Mouse (Mus musculus): ENCODE data around the gene Ide. TPM values are rescaled to one million over a fixed set of nuclear protein-coding genes. Genes with fewer than 3 reads are reported as not detected.

The Ide gene
- polyA plus RNA-seq, 1 experiment from 2014 or later = 34.3 TPM

DNA sequence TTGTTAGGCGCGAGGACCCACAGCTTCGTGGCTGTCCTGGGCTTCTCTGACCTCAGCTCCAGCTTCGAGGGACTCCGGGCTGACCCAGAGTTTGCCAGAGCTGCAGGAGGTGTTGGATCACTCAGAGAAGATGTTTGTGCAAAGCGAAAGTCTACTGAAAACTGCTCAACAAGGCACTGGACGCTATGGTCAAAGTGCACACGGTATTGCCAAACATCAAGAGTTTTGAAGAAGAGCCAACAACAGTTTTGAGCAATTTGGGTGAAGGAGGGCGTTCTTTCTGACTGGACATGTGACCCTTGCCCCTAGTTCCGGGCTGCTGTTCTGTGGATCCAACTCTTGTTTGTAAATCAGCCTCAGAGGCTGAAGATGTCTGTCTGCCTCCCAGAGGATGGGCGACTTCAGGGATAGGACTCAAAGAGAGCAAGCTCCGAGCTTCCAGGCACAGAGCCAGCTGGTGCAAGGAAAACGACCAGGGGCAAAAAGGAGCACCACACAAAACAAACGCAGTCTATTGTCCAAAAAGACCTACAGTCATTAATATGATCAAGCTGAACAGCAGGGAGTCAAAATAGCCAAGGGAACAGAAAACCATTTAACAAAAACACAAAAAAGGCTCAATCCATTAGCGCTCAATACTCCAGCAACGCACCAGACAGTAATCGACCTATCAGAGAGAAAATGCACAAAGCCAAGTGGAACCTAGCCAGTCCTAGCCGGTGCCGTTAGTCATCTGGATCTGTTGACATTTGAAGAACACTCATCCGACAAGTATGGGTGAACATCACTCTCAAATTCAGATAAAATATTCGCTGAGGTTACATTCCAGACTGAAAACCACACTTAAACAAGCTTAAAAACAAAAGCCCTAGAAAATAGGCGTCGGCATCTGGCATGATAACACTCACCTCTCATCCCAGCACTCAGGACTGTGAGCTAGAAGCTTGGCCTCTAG is 73.4 kb downstream of the Ide start:
- no peak overlapping the region for H3K4me3 ChIP-seq
- no peak overlapping the region for H3K9ac ChIP-seq
- H3K9me3 ChIP-seq = no peaks in the 10 kb centered on the region
- 69% methylated on average over 23 of the region's 23 CpGs for WGBS
- no peak overlapping the region for H3K4me2 ChIP-seq (replicated peaks)
- H3K27me3 ChIP-seq = no peaks in the 10 kb centered on the region
- H3K36me3 ChIP-seq = 0 out of 2 replicates have a peak, but pooled peaks cover 4% of the 10 kb centered on the region
- no peak overlapping the region for H3K27ac ChIP-seq
- ATAC-seq (ENCODE audit: insufficient number of reproducible peaks, insufficient read depth, low FRiP score, low TSS enrichment) = no peak
- no peaks in the 10 kb centered on the region for H3K4me1 ChIP-seq

- no peak overlapping the region for H3K4me3 ChIP-seq
- 74% methylated on average over 8 of the region's 8 CpGs for WGBS
- no peak for ATAC-seq (ENCODE audit: insufficient number of reproducible peaks, insufficient read depth, low FRiP score, low TSS enrichment)
These were observed 74.1 kb downstream of the Ide start for GRCm38 (mm10) chr19:37263566-37263942.

GRCm38 (mm10) chr19:37262389-37262788 is 75.3 kb downstream of the Ide start:
- no peaks in the 10 kb centered on the region for H3K9me3 ChIP-seq
- H3K4me2 ChIP-seq (replicated peaks) = no peak overlapping the region
- H3K4me1 ChIP-seq = no peaks in the 10 kb centered on the region
- no peak overlapping the region for H3K9ac ChIP-seq
- H3K27me3 ChIP-seq = no peaks in the 10 kb centered on the region
- 25% methylated on average over 4 of the region's 4 CpGs for WGBS
- no peak overlapping the region for H3K4me3 ChIP-seq
- H3K27ac ChIP-seq = no peak overlapping the region
- no peaks in the 10 kb centered on the region for H3K36me3 ChIP-seq
- no peak for ATAC-seq (ENCODE audit: insufficient number of reproducible peaks, insufficient read depth, low FRiP score, low TSS enrichment)

More at GRCm38 (mm10) chr19:37263566-37263942, 74.1 kb downstream of the Ide start:
- H3K27ac ChIP-seq = no peak overlapping the region
- no peaks in the 10 kb centered on the region for H3K9me3 ChIP-seq
- H3K27me3 ChIP-seq = no peaks in the 10 kb centered on the region
- H3K4me2 ChIP-seq (replicated peaks) = no peak overlapping the region
- no peak overlapping the region for H3K9ac ChIP-seq
- H3K36me3 ChIP-seq = 0 out of 2 replicates have a peak, but pooled peaks cover 4% of the 10 kb centered on the region
- H3K4me1 ChIP-seq = no peaks in the 10 kb centered on the region

GRCm38 (mm10) chr19:37255321-37255720 is 82.3 kb downstream of the Ide start:
- Histone ChIP-seq H3K4me2 (replicated peaks) (no peak overlapping the region), H3K4me1 (no peaks in the 10 kb centered on the region), H3K27me3 (no peaks in the 10 kb centered on the region), H3K9ac (no peak overlapping the region), H3K36me3 (no peaks in the 10 kb centered on the region), H3K4me3 (no peak overlapping the region), H3K27ac (no peak overlapping the region), H3K9me3 (no peaks in the 10 kb centered on the region)
- WGBS = 89% methylated on average over 9 of the region's 9 CpGs
- no peak for ATAC-seq (ENCODE audit: insufficient number of reproducible peaks, insufficient read depth, low FRiP score, low TSS enrichment)

DNA sequence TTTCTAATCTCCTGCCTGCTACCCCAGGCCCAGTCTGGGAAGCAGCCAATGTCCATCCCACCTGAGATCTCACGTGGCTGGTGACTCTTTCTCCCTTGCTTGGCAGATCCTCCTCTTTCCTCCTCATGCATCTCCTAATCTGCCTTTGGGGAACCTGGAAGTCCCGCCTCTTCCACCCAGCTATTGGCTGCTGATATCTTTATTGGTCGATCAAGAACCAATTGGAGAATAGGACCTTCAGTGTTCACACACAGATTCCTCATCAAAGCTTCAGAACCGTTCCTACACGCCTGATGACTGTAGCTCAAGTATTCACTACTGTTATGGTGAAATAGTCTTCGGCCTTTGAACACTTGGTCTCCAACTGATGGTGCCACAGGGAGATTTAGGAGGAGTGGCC is 85.5 kb downstream of the Ide start:
- H3K4me2 ChIP-seq (replicated peaks) = no peak overlapping the region
- no peak overlapping the region for H3K9ac ChIP-seq
- no peaks in the 10 kb centered on the region for H3K4me1 ChIP-seq
- H3K4me3 ChIP-seq = no peak overlapping the region
- no peaks in the 10 kb centered on the region for H3K36me3 ChIP-seq
- no peak overlapping the region for H3K27ac ChIP-seq
- no peaks in the 10 kb centered on the region for H3K9me3 ChIP-seq
- ATAC-seq (ENCODE audit: insufficient number of reproducible peaks, insufficient read depth, low FRiP score, low TSS enrichment) = no peak
- H3K27me3 ChIP-seq = no peaks in the 10 kb centered on the region
- 66% methylated on average over 6 of the region's 6 CpGs for WGBS

DNA sequence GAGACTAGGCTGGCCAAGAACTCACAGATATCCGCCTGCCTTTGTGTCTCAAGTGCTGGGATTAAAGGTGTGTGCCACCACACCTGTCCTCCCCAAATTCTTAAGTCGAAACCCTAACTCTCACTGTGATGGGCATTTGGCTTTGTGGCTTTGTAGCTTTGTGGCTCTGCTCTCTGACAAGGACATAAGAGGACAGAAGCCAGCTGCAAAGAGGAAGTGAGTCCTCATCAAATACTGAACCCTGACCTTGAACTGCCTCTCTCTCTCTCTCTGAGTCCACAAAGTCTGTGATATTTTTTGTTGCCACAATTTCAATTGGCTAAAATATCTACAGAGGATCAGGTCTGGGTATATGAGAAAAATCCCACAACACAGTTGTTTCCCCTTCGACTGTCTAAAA is 89.5 kb downstream of the Ide start:
- no peak overlapping the region for H3K27ac ChIP-seq
- H3K27me3 ChIP-seq = no peaks in the 10 kb centered on the region
- 79% methylated on average over 3 of the region's 3 CpGs for WGBS
- no peak overlapping the region for H3K9ac ChIP-seq
- H3K9me3 ChIP-seq = no peaks in the 10 kb centered on the region
- no peaks in the 10 kb centered on the region for H3K36me3 ChIP-seq
- H3K4me2 ChIP-seq (replicated peaks) = no peak overlapping the region
- no peak overlapping the region for H3K4me3 ChIP-seq
- no peaks in the 10 kb centered on the region for H3K4me1 ChIP-seq
- ATAC-seq (ENCODE audit: insufficient number of reproducible peaks, insufficient read depth, low FRiP score, low TSS enrichment) = no peak

DNA sequence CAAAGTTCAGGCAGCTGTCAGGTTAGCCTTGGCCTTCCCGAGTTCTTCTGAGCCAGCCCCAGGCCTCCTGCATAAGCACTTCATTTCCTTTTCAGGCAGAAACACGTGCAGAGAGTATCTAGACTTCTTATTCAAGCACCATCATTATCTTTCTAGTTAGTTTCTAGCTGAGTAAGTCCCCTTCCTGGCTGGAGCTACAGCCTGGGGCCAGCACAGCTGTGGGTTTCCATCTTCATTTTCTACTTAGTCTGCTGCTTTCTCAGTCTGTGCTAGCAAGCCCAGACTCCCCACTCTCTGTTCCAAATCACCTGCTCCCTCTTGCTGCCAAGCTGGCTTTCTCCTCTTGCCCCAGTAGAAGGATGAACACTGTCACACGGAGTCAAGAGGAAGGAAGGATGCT is 90.8 kb downstream of the Ide start:
- H3K4me3 ChIP-seq = no peak overlapping the region
- no peaks in the 10 kb centered on the region for H3K27me3 ChIP-seq
- H3K27ac ChIP-seq = no peak overlapping the region
- H3K36me3 ChIP-seq = no peaks in the 10 kb centered on the region
- H3K4me1 ChIP-seq = no peaks in the 10 kb centered on the region
- no peak for ATAC-seq (ENCODE audit: insufficient number of reproducible peaks, insufficient read depth, low FRiP score, low TSS enrichment)
- no peak overlapping the region for H3K4me2 ChIP-seq (replicated peaks)
- 55% methylated on average over 3 of the region's 3 CpGs for WGBS
- no peak overlapping the region for H3K9ac ChIP-seq
- H3K9me3 ChIP-seq = no peaks in the 10 kb centered on the region

DNA sequence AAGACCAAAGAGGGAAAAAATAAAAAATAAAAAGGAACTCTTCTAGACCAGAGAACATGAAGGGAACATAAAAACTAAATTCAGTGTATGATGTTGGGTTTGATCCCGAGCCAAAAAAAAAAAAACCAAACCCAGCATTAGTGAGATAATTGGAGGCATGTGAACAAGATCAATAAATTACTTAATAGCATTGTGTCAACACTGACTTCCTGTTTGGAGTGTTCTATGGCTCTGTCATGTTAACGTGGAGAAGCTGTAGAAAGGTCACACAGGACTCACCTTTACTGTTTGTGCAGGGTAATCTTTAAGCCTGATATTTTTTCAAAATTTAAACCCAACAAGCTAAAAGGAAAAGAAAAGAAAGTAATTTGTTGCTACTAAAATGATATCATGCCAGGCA is 94.9 kb downstream of the Ide start:
- H3K4me2 ChIP-seq (replicated peaks) = no peak overlapping the region
- no peaks in the 10 kb centered on the region; the same call in 1 of the 2 replicates for H3K4me1 ChIP-seq
- H3K9ac ChIP-seq = no peak overlapping the region
- H3K4me3 ChIP-seq = no peak overlapping the region
- H3K27me3 ChIP-seq = no peaks in the 10 kb centered on the region
- WGBS = 34% methylated on average over 2 of the region's 2 CpGs
- no peak for ATAC-seq (ENCODE audit: insufficient number of reproducible peaks, insufficient read depth, low FRiP score, low TSS enrichment)
- H3K9me3 ChIP-seq = no peaks in the 10 kb centered on the region
- H3K36me3 ChIP-seq = no peaks in the 10 kb centered on the region
- no peak overlapping the region for H3K27ac ChIP-seq

DNA sequence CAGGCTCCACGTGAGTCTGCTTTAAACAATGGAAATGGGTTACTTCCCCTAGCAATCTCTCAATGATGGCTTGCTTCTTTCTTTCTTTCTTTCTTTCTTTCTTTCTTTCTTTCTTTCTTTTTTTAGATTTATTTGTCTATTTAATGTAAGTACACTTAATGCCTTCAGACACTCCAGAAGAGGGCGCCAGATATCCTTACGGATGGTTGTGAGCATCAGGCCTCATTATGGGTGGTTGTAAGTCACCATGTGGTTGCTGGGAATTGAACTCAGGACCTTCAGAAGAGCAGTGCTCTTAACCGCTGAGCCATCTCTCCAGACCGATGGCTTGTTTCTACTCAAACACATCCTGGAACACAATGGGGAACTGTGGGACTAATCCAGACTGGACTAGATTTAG is 96.5 kb downstream of the Ide start:
- WGBS = 66% methylated on average over 5 of the region's 5 CpGs
- ATAC-seq (ENCODE audit: insufficient number of reproducible peaks, insufficient read depth, low FRiP score, low TSS enrichment) = no peak

GRCm38 (mm10) chr19:37239096-37239495 is 98.6 kb downstream of the Ide start:
- no peak overlapping the region for H3K27ac ChIP-seq
- no peak overlapping the region for H3K9ac ChIP-seq
- no peak overlapping the region for H3K4me3 ChIP-seq
- ATAC-seq (ENCODE audit: insufficient number of reproducible peaks, insufficient read depth, low FRiP score, low TSS enrichment) = no peak
- H3K27me3 ChIP-seq = peaks cover 18% of the 10 kb centered on the region
- H3K36me3 ChIP-seq = no peaks in the 10 kb centered on the region
- H3K4me2 ChIP-seq (replicated peaks) = no peak overlapping the region
- 19% methylated on average over 4 of the region's 4 CpGs for WGBS
- H3K4me1 ChIP-seq = peaks cover 2% of the 10 kb centered on the region; the same call in 1 of the 2 replicates
- H3K9me3 ChIP-seq = no peaks in the 10 kb centered on the region

More for the DNA sequence above, 96.5 kb downstream of the Ide start:
- Histone ChIP-seq H3K36me3 (no peaks in the 10 kb centered on the region), H3K4me1 (no peaks in the 10 kb centered on the region; the same call in 1 of the 2 replicates), H3K27me3 (0 out of 2 replicates have a peak, but pooled peaks cover 3% of the 10 kb centered on the region), H3K9me3 (no peaks in the 10 kb centered on the region), H3K9ac (no peak overlapping the region), H3K27ac (no peak overlapping the region), H3K4me2 (replicated peaks) (no peak overlapping the region), H3K4me3 (no peak overlapping the region)

GRCm38 (mm10) chr19:37238651-37239050 is 99.0 kb downstream of the Ide start:
- H3K4me1 ChIP-seq = peaks cover 7% of the 10 kb centered on the region; the same call in 1 of the 2 replicates
- H3K9me3 ChIP-seq = no peaks in the 10 kb centered on the region
- H3K4me3 ChIP-seq = no peak overlapping the region
- no peak overlapping the region for H3K4me2 ChIP-seq (replicated peaks)
- H3K27ac ChIP-seq = no peak overlapping the region
- no peak overlapping the region for H3K9ac ChIP-seq
- no peaks in the 10 kb centered on the region for H3K36me3 ChIP-seq
- WGBS = 11% methylated on average over 7 of the region's 7 CpGs
- no peak for ATAC-seq (ENCODE audit: insufficient number of reproducible peaks, insufficient read depth, low FRiP score, low TSS enrichment)
- peaks cover 22% of the 10 kb centered on the region for H3K27me3 ChIP-seq
